Mouse (Mus musculus) kidney, postnatal 36 days (tissue): ENCODE measurements around the gene Tubb5.

Source experiments
- DNase-seq, 2 experiments: peaks; one replicate each; pipeline ENCODE4 v3.0.0; 2021 to 2022; ENCODE audit warnings: mixed read lengths in 2 of 2

The Tubb5 gene

GRCm38 (mm10) chr17:35825109-35825850 lies 12.8 kb downstream of the Tubb5 start:
- DNase-seq: no peak

DNA sequence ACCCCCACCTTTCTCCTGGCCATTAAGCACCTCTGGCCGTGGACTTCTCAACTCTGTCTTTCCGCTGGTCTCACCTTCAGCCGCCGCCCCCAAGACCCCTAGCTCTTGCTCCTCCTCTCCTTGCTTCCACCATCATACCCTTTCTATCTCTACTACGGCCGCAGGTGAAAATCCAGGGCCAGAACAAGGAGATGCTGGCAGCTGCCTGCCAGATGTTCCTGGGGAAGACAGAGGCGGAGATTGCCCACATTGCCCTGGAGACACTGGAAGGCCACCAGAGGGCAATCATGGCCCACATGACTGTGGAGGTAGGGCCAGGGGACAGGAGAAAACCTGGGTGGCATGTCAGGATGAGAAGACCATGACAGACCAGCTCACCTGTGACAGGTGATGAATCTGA lies 13.7 kb downstream of the Tubb5 start:
- peak in 1 of 2 experiments; percentile 64 for DNase-seq

GRCm38 (mm10) chr17:35822964-35823937 lies 14.9 kb downstream of the Tubb5 start, which contains the start of gene Flot1:
Gene Flot1, plus strand, starts transcription at chr17:35823230.
- DNase-seq: peak; percentile 93 to 95

GRCm38 (mm10) chr17:35822564-35822963 lies 15.5 kb downstream of the Tubb5 start:
- no peak for DNase-seq

DNA sequence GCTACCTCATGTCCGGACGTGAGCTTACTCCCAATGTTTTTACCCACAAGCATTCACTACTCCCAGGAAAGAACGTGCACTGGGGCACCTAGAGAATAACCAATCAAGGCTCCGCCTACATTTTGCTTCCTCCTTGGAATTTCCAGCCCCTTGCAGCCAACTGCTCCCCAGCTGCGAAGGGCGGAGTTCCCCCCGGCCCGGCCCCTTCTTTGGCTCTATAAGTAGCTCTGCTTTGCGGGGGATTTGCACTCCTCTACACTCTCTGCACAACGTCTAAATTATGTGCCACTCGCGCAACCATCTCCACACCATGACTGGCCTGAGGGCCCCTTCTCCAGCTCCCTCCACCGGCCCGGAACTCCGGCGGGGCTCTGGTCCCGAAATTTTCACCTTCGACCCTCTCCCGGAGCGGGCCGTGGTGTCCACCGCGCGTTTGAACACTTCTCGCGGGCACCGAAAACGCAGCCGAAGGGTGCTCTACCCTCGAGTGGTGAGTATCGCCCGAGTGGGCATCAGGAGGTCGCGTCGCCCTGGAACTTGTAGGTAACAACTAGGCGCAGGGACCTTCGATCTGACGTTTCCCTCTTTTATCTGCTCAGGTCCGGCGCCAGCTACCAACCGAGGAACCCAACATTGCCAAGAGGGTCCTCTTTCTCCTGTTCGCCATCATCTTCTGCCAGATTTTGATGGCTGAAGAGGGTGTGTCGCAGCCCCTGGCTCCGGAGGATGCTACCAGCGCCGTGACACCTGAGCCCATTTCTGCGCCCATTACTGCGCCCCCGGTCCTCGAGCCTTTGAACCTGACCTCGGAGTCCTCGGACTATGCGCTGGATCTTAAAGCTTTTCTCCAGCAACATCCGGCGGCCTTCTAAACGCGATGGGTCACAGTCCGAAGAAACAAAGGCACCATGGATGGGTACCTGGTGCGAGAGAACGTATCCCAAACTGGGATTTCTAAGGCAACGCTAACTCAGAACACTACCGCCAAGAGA lies 16.4 kb downstream of the Tubb5 start, which contains the start of gene Ier3:
Gene Ier3, plus strand, starts transcription at position 246 of the 992 bp plus-strand sequence.
- peak; percentile 93 to 96 for DNase-seq

DNA sequence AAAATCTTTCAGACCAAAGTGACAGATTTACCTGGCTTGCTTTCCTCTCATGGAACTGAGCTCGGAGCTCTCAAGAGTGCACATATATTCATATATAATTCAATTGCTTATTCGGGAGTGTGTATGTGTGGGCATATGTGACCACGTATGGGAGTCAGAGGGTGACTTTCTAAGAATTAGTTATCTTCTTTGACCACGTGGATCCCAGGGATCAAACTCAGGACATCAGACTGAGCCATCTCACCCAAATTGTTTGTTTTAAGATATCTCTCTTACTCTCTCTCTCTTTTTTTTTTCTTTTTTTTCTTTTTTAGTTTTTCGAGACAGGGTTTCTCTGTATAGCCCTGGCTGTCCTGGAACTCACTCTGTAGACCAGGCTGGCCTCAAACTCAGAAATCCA lies 18.0 kb downstream of the Tubb5 start:
- DNase-seq: no peak

GRCm38 (mm10) chr17:35817226-35817625 lies 20.9 kb downstream of the Tubb5 start:
- DNase-seq: no peak

DNA sequence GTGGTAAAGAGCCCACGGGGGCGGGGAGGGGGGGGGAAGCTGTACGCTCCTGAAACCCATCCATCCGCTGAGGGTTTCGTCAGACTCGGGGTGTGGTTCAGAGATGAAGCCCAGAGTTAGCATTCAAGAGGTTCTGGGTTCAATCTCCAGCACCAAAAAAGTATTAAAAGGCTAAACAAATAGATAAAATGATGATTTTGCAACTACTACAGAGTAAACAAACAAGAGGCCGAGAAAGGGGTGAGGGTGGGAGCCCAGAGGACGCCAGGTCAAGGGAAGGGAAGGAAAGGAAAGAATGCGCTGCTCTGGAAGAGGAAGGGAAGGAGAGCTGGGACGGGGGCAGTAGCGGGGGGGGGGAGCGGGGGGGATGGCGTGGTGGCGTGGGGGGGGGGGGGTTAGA lies 21.4 kb downstream of the Tubb5 start:
- peak in 1 of 2 experiments; percentile 59 for DNase-seq

DNA sequence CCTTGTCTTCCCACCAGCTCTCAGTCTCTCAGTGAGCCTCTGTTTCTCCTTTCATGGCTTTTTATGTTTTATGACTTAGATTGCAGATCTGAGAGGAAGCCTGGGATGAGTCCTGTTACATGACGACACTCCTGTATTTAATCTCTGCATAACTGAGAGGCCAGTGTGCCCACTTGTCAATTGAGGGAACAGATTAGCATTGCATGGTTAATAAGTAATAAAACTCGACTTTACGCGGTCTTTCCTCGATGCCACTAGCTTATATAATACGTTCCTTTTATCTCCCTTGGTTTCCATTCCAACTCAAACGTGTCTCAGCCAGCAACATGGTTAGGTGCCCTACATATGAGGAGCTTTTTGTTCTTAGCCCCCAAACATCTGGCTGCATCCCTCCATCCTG lies 22.3 kb downstream of the Tubb5 start:
- no peak for DNase-seq

DNA sequence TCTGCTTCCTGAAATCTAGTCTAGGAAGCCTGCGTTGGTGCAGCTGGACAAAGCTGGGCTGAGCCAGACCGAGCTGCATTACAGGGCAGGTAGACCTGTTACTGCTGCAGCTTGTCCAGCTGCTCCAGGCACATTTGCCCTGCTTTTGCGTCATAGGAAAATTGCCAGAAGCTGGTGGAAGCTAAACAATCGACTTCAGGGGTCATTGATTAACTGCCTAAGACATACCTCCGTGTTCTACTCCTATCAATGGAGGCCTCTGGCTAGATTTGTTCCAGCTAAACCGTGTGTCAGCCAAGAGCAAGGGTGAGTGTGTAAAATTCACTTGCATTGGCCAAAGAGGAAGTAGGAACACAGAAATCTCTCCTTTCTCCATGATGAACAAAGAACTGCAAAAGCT lies 23.4 kb downstream of the Tubb5 start:
- DNase-seq: peak; percentile 74 to 84

DNA sequence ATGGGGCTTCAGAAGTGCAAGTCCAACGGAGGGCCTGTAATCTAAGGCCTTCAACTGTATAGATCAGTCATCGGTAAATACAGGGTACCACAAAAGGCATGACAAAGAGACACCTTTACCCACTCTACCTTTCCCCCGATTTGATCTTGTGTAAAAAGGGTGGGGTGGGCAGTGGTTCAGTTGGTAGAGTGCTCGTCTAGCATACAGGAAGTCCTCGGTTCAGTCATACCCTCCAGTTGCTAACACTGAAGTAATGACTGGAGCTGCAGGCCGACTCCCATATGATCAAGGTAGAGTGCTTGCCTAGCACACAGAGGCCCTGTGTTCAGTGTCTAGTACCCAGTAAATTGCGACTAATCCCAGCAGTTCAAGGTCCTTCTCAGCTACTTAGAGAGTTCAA lies 24.5 kb downstream of the Tubb5 start:
- no peak for DNase-seq

- peak; percentile 98 to 99 for DNase-seq
Measured at GRCm38 (mm10) chr17:35813245-35813647, 24.9 kb downstream of the Tubb5 start.

DNA sequence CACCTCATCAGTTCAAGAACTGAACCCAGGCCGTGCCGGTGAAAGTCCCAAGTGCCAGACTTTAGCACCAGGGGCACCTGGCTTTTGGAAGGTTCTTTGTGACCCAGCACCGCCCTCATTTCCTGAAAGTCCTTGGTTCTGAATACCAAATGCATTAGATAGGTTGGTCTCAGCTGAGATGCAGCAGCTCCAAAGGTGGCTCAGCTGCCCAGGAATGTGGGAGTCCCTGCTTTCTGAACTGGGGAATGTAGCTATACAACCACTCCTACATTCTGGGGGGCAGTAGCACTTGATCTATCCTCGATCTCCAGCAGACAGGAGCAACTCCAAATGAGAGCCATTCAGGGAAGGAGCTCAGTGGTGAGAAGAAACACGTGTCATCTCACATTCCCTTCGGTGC lies 25.4 kb downstream of the Tubb5 start:
- DNase-seq: peak in 1 of 2 experiments; percentile 53

DNA sequence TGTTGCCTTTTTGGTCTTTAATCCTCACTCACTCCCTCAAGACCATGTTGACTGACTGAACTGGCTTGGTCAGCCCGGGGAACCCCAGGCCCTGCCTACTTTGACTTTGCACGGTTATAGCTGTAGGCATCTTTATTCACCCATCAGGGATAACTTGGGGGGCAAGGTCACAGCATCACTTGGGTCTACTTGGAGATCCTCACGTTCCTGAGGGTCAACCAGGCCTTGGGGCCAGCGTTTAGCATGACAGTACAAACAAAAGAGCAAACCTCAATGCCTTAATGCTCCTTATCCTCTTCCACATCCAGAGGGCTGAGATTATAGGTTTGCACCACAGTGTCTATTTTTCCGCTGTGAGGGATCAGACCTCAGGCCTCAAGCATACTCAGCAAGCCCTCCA lies 25.8 kb downstream of the Tubb5 start:
- no peak for DNase-seq

DNA sequence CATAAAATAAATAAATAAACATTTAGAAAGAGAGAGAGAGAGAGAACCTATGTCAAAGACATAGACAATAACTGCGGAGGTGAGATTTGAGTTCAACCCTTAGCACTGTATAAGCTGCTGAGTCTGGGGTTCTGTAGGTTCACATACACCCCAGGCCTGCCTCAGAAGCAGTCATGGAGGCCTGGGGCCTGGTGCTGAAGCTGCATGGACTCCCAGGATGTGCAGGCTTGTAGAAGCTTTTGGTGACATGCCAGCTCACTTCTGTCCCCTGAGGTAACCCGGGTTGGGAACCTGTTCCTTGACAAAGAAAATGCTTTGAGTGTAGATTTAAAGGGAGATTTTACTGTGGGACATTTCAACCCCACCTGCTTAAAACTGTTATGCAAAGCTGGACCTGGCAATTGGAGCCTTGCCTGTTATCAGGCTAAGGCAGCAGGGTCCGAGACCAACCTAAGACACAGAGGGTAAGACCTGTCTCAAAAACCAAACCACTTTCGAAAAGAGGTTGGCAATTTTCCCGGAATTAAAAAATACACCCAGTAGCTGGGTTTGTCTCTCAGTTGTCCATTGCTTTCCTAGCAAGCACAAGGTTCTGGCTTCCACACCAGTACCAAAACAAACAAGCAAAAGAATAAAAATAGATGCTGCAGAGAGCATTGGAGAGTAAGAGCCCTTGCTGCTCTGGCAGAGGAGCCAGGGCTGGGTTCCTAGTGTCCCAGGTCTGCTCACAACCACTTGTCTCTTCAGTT lies 27.0 kb downstream of the Tubb5 start:
- no peak for DNase-seq

DNA sequence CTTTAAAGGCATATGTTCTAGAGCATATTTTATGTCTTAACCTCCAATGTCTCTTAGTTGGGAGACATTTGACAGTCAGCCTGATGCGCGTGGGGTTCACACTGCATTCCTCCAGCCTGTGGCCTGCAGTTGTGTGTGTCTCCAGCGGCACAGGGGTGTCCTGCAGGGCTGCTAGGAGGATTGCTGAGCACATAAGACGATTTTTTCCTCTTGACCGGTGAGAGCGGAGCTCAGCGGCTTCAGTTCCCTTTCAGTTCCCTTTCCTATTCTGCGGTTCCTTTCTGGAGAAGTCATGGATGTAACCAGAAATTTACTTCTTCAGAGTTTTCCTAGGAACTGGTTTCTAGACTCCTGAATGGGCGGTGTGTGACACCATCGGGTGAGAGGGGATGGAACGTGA lies 28.7 kb downstream of the Tubb5 start:
- no peak for DNase-seq

DNA sequence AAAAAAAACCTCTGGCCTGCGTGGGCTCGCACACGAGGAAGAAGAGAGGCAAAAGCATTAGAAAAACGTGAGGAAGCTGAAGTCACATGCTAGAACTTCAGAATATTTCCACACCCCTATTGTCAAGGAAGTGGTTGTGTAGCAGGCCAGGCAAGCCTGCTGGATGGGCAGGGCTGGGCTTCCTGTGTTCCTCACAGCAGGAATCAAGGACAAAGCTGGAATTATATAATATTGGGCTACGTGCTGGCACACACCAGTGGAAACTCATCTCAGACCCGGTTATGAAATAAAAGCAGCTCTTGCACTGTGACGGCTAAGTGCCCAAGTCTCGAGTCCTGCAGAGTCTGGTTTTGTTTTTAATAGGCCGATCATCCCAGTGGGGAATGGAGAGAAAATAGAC lies 30.0 kb downstream of the Tubb5 start:
- DNase-seq: peak; percentile 68 to 81

DNA sequence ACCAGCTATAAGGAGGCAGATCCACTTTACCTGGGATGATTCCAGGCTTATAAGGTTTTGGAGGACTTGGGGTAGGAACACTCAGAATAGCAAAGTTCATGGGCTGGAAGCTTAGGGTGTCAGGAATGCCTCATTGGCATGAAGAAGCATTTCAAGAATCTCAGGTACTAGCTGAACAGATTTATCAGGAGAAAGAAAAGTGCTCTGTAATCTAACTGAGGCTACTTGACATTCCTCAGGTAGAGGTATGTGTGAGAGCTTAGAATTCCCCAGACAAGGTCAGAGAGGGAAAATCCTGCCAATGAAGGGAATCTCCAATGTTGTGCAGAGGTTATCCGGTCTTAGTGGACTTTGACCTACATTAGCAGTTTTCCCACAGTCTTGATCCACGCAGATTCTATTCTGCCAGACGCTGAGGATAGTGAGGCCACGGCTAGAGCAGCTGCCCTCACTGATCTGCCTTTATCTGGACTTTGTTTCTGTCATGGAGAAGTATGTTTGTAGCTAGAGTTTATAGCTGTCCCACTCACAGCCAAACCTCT lies 34.2 kb downstream of the Tubb5 start:
- peak in 1 of 2 experiments; percentile 44 for DNase-seq

- DNase-seq: peak in 1 of 2 experiments; percentile 49
Measured at GRCm38 (mm10) chr17:35803020-35803419, 35.1 kb downstream of the Tubb5 start.

DNA sequence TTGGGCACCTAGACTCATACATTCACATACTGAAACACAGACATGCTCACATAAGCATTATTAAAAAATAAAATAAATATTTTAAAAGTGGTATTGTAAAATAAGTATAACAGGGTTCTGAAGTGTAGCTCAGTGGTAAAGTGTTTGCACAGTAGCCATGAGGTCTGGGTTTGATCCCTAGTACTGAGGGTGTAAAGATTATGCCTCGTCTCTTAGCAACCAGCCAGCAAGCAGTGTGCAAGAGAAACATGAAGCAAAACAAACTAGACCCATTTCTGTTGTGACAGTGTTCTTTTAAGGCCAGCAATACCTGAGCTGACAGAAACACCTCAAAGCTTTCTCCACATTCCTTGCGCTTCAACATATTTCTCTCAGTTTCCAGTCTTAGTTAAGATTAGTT lies 37.2 kb downstream of the Tubb5 start:
- DNase-seq: no peak

GRCm38 (mm10) chr17:35796835-35797234 lies 41.3 kb downstream of the Tubb5 start:
- no peak for DNase-seq
